Mouse (Mus musculus) gastrocnemius, postnatal 14 days (tissue): Measurements from ENCODE around the gene Pabpn1. TPM values are rescaled to one million over a fixed set of nuclear protein-coding genes. Genes with fewer than 3 reads are reported as not detected.

Source experiments
- DNase-seq: peaks from one replicate; pipeline ENCODE4 v3.0.0; 2021; ENCODE audit warnings: mixed read lengths
- intact Hi-C: fragments of 180-260 bp; cut with DNase I; formaldehyde crosslinking; loops from one replicate; pipeline ENCODE4 v1.15.1; 2025; ENCODE audit warnings: low total_unique reads
- total RNA-seq, 2 experiments: library from RNA; stranded (reverse); gene quantifications; 2 replicates each; pipeline ENCODE4 v1.2.3; 2021

The Pabpn1 gene
- total RNA-seq, 2 experiments from 2014 or later, result 56.6 to 57.4 TPM

DNA sequence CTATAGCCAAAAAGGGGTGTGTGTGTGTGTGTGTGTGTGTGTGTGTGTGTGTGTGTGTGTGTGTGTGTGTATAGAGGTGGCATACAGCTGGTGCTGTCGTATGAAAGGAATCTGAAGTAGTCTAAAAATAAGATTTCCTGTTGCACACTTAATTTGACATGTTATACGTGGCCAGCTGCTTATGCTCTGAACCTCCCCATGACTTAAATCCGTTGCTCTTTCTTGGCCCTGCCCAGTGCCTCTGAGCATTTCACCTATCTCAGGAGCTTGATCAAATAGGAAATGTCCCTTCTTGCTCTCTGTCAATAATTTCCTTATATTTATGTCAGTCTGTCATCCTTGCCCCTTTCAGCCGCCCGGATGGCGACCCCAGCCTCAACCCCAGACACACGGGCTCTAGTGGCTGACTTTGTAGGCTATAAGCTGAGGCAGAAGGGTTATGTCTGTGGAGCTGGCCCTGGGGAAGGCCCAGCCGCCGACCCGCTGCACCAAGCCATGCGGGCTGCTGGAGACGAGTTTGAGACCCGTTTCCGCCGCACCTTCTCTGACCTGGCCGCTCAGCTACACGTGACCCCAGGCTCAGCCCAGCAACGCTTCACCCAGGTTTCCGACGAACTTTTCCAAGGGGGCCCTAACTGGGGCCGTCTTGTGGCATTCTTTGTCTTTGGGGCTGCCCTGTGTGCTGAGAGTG, 8.1 kb upstream of the Pabpn1 start:
- intact Hi-C loops, result no loop called here
- no peak for DNase-seq

DNA sequence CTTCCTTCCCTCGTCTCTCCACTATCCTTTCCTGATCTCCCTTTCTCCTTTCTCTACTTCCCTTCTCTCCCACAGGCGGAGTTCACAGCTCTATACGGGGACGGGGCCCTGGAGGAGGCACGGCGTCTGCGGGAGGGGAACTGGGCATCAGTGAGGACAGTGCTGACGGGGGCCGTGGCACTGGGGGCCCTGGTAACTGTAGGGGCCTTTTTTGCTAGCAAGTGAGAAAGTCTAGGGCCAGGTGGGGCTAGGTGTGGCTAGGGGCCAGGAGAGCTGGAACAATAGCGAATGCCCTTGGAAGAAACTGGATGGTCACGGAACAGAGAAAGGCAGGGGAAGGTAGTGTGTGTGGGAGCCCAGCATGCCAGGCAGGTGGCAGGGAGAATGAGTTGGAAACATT, 7.0 kb upstream of the Pabpn1 start:
- intact Hi-C loops, result no loop called here

DNA sequence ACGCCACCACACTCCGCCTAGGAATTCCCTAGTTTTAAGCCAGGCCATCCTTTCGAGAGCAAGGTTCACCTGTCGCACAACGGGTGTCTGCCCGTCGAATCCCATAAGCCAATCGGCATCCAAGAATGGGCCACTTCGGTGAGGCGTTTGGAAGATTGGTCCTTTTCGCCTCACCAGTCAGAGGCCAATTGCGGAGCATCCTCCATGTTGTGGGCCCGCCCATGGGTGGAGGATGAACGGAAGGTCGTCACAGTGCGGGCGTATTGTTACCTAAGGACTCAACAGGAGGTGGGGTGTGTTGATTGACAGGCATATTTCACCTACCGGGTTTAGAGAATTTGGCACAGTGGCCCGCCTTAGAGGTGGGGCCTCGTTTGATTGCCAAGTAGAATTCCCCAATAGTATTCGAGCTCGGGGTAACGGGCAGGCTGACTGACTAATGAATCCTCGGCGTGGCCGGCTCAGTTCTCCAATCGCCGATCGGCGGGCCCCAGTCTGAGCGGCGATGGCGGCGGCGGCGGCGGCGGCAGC, 1.4 kb downstream of the Pabpn1 start:
- DNase-seq, result peak; percentile 94

More for the DNA sequence above, 7.0 kb upstream of the Pabpn1 start:
- no peak for DNase-seq

DNA sequence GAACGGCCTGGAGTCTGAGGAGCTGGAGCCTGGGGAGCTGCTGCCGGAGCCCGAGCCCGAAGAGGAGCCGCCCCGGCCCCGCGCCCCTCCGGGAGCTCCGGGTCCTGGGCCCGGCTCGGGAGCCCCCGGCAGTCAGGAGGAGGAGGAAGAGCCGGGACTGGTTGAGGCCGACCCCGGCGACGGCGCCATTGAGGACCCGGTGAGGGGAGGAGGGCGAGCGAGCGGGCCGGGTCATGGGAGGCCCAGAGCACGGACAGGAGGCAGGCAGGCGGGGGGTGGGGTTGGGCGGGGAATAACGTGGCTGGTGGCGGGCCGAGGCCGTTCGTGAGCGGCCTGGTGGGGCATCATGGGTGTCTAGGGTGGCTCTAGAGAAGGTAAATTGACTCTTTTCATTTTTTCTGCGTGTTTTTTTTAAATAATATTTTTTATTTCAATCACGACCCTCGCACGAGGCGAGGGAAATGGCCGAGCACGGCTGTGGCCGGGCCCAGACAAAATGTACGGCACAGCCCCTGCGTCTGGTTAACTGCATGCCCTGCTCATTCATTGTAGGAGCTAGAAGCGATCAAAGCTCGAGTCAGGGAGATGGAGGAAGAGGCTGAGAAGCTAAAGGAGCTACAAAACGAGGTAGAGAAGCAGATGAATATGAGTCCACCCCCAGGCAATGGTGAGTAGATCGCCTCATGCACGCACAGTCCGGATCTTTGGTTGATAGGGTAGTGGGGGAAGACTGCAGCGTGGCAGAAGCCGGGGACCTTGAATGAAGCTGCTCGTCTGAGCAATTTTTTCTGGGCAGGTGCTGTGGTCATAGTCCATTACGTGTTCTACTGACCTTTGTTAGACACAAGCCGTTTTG, 2.2 kb downstream of the Pabpn1 start:
- intact Hi-C loops, result no loop called here
- peak; percentile 74 for DNase-seq

More for the DNA sequence above, 1.4 kb downstream of the Pabpn1 start:
- intact Hi-C loops, result no loop called here

DNA sequence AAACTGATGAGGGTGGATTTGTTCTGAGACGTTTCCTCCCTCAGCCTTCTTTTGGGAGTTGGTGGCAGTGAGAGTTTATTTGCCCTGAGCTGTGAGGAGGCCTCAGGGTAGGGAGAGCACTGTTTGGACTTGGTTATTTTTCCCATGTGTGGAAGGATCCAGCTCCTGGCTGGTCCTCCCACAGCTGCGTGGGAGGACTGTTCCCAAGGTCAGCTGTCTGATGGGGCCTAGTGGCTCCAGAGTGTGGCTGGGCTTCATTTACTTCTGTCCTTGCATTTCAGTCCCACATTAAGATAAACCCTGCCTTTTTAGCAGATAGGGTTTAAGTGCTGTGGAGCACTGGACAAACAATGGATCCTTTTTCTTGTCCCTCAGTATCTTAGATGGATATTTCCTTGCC, 5.1 kb downstream of the Pabpn1 start:
- no peak for DNase-seq
- intact Hi-C loops, result no loop called here

DNA sequence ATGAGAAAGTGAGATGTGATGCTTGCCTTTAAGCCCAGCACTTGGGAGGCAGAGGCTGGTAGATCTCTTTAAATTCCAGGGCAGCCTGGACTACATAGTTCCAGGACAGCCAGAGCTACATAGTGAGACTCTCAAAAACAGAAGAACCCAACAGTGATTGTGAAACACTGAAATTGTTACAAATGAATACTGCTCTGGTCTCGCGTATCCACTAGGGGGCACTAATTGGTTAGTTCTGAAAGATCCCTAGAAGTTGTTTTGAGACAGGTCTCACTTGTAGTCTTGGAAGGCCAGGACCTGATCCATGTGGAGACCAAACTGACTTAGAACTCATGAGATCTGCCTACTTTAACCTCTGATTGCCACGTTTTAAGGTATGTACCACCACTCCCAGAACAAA, 8.1 kb downstream of the Pabpn1 start:
- intact Hi-C loops, result loop anchor here (5.0 kb wide), 2 partner anchors 37 to 112 kb away; partner anchors contain the start of gene Cmtm5
- peak; percentile 55 for DNase-seq

DNA sequence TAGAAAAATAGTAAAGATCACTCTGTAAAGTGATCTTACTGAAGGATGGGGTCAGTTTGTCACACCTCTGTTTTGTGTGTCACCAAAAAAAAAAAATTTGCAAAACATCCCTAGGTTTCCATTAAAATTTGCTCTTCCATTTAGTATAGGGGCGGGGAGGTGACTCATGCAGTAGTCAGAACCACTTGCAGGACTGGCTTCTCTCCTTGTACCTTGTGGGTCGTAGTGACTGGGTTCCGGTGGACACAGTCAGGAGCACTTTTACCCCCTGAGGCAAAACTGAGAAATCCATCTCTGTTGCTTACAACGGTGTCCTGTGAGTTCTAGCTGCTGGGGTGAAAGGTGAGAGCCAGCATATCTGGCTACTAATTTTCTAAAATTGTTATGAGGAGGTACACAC, 11.3 kb downstream of the Pabpn1 start:
- no peak for DNase-seq
- intact Hi-C loops, result loop anchor here (5.0 kb wide), 2 partner anchors 34 to 109 kb away; partner anchors contain the start of gene Cmtm5

DNA sequence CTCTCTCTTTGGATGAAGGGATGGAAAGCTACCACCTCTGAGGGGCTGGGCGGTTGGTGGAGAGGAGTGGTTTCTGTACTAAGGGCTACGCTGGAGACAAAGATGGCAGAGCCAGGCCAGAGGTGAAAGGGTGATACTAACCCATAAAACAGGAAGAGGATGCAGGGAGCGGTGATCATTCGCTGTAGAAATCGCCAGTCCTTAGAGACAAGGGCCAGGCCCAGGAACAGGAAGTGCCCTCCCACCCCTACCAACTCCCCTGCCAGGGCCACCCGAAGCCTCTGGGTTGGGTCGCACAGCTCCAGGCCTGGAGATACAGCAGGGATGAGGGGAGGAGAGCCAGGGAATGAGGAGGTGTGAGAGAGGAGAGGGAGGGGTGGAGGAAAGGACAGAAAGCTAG, 16.4 kb downstream of the Pabpn1 start:
- intact Hi-C loops, result no loop called here
- no peak for DNase-seq

DNA sequence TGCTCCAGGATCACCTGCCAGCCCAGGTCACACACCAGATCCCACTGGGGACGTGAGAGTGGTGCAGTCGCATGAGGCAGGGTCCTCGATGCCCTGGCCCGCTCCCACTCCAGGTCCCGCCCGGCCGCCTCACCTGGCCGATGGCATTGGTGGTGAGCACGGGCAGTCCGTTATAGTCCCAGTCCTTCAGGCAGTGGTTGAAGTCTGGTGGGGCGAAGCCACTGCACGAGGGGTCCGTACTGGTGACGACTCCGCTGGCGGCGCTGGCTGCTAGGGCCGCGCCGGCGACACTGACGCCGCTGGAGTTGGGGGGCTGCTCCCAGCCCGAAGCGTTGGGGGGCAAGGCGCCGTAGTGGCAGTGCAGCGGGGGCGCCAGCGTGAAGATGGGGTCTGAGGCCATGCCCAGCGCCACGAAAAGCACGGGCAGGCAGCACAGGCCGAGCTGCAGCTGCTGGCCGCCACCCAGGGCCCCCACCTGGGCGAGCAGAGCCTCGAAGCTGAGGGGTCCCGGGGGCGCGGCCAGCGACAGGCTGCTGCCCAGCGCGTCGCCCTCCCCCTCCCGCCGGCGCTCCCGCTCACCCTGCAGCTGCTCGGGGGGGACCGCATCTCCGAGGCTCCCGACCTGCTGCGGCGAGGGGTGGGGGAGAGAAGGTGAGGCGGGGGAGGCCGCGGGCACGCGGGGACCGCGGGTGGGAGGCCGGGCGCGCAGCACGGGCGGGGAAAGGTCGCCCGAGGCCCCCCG, 20.0 kb downstream of the Pabpn1 start:
- DNase-seq, result no peak
- intact Hi-C loops, result no loop called here

DNA sequence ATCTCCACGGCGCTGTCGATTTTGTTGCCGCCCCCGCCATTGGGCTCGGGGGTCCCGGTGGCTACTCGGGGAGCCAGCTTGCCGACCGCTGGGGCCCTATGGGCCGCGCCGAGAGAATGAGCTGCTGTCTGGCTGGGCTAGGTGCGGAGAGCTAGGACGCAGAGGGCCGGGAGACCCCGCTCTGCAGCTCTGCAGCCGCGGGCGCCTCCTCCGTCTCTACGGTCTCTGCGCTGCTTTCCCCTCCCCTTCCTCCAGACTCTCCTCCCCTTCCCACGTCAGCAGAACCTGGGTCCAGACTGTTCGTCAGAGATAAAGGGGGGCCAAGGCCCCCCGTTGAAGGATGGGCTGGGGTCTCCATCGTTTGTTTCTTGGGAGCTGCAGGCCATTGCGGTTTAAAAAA, 20.6 kb downstream of the Pabpn1 start, which contains the start of gene Slc22a17:
TSS of gene Slc22a17 (minus strand) at position 247 of the 400 bp plus-strand sequence.
- peak; percentile 75 for DNase-seq

DNA sequence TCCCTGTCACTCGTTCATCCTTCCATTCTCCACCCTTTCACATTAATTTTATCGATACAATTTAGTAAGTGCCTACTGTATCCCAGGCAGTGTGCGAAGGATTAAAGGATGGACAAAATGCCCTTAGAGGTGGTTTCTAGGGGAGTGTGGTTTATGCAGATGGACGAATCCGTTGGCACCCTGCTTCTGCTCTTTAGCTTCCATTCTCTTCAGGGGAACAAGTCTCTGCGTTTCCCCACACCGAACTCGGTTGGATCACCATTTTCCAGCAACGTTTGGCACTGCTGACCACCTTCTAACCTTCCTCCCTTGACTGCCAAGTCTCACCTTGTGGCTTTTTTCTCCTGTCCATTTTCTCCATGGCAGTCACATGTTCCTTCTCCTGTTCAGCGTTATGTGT, 21.0 kb downstream of the Pabpn1 start:
- intact Hi-C loops, result no loop called here
- DNase-seq, result no peak

More for the DNA sequence above, 20.6 kb downstream of the Pabpn1 start, which contains the start of gene Slc22a17:
- intact Hi-C loops, result no loop called here

DNA sequence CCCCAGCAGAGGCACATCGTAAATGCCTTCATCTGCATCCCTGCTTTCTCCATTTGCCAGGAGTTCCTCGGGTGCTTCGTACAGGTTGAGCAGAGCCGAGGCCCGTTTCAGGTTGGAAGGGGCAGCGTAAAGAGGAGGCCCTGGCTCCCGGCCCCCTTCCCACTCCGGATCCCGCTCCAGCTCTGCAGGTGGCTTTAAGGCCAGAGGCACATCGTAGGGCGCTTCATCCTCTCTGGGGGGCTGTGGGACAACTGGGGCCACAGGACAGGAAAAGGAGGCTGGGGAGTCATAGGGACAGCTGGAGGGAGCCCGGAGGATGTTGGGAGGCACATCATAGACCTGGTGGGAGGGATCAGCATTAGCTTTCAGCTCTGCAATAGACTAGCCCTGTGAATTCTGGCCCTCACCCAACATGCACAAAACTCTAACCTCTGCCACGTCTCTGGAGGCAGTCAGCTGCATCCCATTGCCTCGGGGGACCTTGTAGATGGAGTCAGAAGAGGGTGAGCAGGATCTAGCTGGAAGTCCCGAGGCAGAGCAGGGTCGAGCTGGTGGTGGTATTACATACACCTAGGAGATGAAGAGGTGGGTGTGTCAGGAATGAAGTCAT, 27.9 kb downstream of the Pabpn1 start:
- intact Hi-C loops, result no loop called here
- no peak for DNase-seq

DNA sequence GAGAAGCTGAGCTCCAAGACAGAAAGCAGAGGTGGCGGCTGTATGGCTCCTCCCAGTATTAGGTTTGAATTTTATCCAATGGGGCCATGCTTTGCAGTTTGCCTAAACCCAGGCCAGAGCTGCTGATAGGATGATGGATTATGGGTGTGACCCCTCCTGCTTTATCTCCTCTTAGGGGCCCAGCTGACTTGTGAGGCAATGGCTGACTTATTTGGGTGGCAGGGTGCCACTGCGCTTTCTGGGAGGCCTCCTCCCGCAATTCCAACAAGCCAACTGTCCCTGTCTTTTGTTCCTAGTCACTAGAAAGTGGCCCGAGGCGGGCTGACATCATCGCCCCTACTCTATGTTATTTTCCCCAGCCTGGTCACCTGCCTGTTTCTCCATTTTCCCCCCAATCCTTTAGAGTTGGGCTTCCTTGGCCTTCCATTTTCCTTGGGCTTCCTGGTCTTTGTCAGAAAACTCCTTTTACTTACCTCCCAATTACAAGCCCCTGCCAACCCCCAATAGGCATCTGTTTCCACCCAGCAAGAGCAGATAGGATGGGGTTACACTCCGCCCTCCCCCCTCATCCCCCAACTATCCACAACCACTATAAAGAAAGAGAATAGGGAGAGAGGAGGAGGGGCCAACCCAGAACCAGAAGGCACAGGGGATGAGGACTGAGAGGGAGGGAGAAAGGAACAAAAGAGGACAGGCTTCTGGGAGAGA, 32.5 kb downstream of the Pabpn1 start:
- peak; percentile 72 for DNase-seq
- intact Hi-C loops, result no loop called here

DNA sequence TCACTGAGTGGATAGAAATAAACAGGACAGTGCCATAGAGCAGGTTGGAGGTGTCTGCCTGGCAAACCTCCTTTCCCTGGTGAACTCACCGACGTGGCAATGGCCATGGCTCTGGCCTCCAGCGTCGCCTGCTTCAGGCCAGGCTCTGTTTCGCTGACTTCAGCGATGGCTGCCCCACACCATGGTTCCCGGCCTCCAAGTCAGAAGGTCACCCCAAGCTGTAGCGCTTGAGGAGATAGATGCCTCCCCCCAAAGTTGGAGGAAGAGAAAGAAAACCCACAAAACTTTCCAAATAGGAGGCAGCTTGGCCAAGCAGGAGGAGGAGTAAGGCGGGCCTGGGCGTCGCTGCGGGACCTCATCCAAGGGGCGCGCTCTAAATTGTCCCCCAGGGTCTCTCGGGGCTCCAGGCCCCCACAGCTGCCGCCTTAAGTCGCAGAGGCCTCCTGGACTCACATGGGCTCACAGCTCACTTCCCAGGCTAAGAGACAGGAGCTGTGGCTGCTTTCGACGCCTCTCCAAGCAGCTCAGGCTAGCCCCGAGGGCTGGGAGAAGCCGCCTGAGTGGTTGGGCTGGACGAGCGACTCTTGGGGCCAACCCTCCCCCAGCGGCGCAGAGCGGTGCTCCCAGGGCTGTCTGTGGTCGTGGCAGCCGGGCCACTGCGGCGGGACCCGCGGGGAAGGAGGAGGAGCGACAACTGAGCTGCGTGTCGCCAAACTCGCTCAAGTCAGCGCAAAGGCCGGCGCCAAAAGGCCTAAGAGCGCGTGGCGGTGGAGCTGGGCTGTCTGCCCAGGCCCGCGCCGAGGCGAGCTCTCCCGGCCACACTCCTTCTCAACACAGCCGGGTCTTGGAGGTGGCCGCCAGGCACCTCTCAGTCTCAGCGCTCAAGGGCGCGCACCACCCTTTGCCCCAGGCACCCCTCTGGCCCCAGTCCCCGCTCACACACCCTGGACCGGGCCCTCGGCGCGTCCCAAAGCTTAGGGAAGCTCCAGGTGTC, 33.3 kb downstream of the Pabpn1 start, which contains the start of gene Efs:
TSS of gene Efs (minus strand) at position 778 of the 994 bp plus-strand sequence.
- intact Hi-C loops, result no loop called here
- peak; percentile 78 for DNase-seq

DNA sequence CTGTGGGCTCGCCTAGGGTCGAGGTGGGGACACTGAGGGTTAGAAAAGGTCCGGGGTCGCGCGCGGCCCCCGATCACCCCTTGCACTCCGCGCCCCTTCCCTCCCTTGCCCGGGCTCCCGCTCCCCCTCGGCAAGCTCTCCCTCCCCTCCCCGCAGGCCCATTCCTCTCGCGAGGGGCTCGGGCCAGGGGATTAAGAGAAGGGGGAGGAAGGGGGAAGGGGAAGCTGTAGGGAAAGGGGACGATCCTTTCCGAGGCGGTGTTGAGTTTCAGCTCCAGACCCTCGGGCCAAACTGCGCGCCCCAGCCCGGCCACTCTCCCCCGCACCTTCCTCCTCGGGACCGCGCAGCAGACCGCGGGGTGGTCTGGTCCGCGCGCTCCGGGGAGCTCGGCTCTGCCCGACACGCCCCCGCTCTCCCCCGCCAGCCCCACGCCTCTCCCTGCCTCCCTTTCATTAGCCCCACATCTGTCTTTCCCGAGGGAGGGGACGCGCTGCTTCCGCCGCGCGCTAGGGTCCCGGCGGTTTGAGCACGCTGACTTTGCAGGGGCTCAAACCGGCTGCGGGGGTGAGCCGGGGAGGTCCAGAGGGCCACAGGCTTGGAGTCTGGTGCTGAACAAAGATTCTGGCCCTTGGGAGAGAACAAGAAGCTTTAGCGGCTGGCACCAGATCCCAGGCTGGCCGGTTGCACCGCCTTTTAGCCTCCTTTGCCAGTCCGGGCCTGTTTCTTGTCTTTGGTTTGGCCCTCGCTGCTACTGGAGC, 34.3 kb downstream of the Pabpn1 start:
- intact Hi-C loops, result no loop called here

DNA sequence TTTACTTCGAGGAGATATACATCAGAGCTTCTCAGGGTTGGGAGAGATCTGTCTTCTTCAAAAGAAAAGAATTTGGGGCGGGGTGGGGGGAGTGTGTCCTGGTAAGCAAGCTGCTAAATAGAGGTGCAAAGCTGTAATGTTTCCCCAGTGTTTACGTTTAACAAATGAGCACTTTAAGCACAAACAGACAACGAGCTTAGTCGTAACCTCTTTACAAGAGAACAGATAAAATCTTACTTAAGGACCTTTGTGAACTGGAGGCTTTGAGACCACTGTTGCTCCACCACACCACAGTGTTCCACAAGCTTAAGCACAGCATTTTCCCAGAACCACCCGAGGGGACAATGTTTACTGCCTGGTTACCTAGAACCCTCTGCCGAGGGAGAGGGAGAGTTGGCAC, 35.0 kb downstream of the Pabpn1 start:
- DNase-seq, result no peak
- intact Hi-C loops, result no loop called here

More for the DNA sequence above, 34.3 kb downstream of the Pabpn1 start:
- peak; percentile 79 for DNase-seq

DNA sequence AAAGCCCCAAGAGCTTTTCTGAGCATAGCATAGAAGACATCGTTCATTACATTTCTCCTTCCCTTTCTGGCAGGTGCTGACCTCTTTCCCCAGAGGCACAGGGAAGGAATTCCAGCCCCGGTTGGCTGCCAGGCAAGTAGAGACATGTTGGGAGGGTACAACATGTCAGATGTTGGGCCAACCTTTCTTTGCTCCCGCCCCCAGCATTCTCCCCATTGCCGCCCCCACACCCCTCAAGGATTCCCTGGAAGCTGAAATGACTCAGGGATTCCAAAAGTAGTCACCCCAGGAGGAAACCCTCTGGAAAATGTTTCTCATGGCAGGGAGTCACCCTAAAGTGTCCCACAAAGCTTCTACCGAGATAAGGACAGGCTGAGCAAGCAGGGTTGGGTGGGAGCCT, 37.5 kb downstream of the Pabpn1 start:
- no peak for DNase-seq
- intact Hi-C loops, result loop anchor here (10.0 kb wide), 1 partner anchor 85 kb away; no protein-coding TSS in a partner anchor
